Mouse (Mus musculus) liver, embryonic 13.5 days (tissue): ENCODE results near the gene Triml2. TPM values are rescaled to one million over a fixed set of nuclear protein-coding genes. Genes with fewer than 3 reads are reported as not detected.

Source experiments
- ATAC-seq: fragments of 200-750 bp; cut with Nextera tagmentation; 2 replicates; pipeline ENCODE4 v1.8.0; 2017; ENCODE audit warnings: low read depth, mild to moderate bottlenecking, moderate number of reproducible peaks, moderate library complexity
- DNase-seq: peaks from one replicate; pipeline ENCODE4 v3.0.0; 2022
- H3K27ac ChIP-seq: fragments of 300-500 bp; sonication (generic); 2 replicates; pipeline ENCODE4 v1.5.1; 2015; ENCODE audit warnings: moderate library complexity, mild to moderate bottlenecking, inconsistent platforms
- H3K27me3 ChIP-seq: fragments of 300-500 bp; sonication (generic); 2 replicates; pipeline ENCODE4 v1.6.1; 2015; ENCODE audit warnings: mild to moderate bottlenecking, inconsistent platforms
- H3K36me3 ChIP-seq: fragments of 300-500 bp; sonication (generic); 2 replicates; pipeline ENCODE4 v1.6.1; 2015; ENCODE audit warnings: mild to moderate bottlenecking, inconsistent platforms
- H3K4me1 ChIP-seq: fragments of 300-500 bp; sonication (generic); replicated peaks from 2 replicates; pipeline ENCODE4 v1.6.1; 2015; ENCODE audit warnings: inconsistent platforms
- H3K4me2 ChIP-seq: fragments of 300-500 bp; sonication (generic); 2 replicates; pipeline ENCODE4 v1.6.1; 2015; ENCODE audit warnings: inconsistent platforms, mild to moderate bottlenecking, moderate library complexity
- H3K4me3 ChIP-seq: fragments of 300-500 bp; sonication (generic); replicated peaks from 2 replicates; pipeline ENCODE4 v1.5.1; 2015; ENCODE audit warnings: mild to moderate bottlenecking, inconsistent platforms
- H3K9ac ChIP-seq: fragments of 300-500 bp; sonication (generic); 2 replicates; pipeline ENCODE4 v1.6.1; 2015; ENCODE audit warnings: mild to moderate bottlenecking, inconsistent platforms
- H3K9me3 ChIP-seq: fragments of 300-500 bp; sonication (generic); replicated peaks from 2 replicates; pipeline ENCODE4 v1.6.1; 2016; ENCODE audit warnings: inconsistent platforms
- WGBS: fragments of 180-500 bp; shearing (Covaris S2); methylation state at CpG from one replicate; pipeline ENCODE4 v1.1.7; 2015; ENCODE audit not compliant: insufficient replicate concordance; 5-methylcytosine and 5-hydroxymethylcytosine counted together
- polyA plus RNA-seq: library from polyadenylated mRNA; unstranded; fragments of >200 nt; fragmentation: Nextera tagmentation; extraction: Ambion mirVana; gene quantifications from 2 replicates; pipeline ENCODE4 v1.2.1, GENCODE M21; 2015

Triml2 gene
- polyA plus RNA-seq, 1 experiment from 2014 or later, result not detected

DNA sequence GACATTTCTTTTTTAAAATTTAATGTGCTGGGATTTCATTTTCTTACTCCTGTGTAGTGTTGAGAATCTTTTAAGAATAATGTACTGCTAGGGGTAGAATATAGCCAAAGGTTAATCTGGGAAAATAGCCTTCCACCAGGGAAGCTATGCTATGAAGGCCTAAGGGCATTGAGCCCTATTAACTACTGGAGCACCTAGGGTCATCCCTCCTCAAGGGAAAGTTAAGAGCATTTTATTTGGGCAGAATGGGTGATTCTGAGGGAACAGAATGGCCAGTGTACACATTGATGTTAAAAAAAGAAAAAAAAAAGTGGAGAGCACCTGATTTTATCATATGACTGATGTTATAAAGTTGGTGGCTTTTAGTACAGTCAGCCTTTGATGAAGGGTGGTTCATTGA is 35.2 kb downstream of the Triml2 start:
- Histone ChIP-seq H3K4me2 (no peak overlapping the region), H3K36me3 (no peaks in the 10 kb centered on the region), H3K9ac (no peak overlapping the region), H3K27ac (no peak overlapping the region), H3K9me3 (no peaks in the 10 kb centered on the region), H3K4me1 (no peaks in the 10 kb centered on the region), H3K27me3 (no peaks in the 10 kb centered on the region), H3K4me3 (no peak overlapping the region)
- DNase-seq (no peak), ATAC-seq (no peak)

DNA sequence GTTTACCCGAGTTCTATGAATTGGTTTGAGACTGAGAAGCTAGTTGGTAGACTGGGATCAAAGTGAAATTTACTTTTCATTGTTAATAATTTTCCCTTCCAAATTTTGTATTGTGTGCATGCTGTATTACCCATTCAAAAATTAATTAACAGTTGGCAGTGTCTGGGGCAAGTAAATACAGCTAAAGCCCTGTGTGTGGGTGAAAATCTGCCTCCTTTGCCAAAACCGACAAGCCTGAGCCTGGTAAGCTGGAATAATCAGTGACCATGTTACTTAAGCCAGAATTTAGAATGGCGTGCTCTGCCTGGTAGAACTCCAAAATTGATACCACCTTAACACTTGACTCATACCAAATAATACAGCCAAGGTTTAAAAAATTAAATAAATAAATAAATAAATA is 63.0 kb downstream of the Triml2 start:
- ATAC-seq (no peak), DNase-seq (no peak)
- H3K36me3 ChIP-seq, result no peaks in the 10 kb centered on the region
- no peaks in the 10 kb centered on the region for H3K4me1 ChIP-seq
- H3K9ac ChIP-seq, result no peak overlapping the region
- WGBS, result 61% methylated on average over 3 of the region's 3 CpGs
- no peak overlapping the region for H3K4me2 ChIP-seq
- H3K4me3 ChIP-seq, result no peak overlapping the region
- no peaks in the 10 kb centered on the region for H3K9me3 ChIP-seq
- H3K27ac ChIP-seq, result no peak overlapping the region
- no peaks in the 10 kb centered on the region for H3K27me3 ChIP-seq

Other genes with a start within 250 kb of the Triml2 start
- not detected in 2 replicates for gene Triml1, start 39.1 kb upstream of the Triml2 start, polyA plus RNA-seq
- gene Zfp42, start 126.4 kb downstream of the Triml2 start, polyA plus RNA-seq, result not detected in 2 replicates